Mouse (Mus musculus): ENCODE data around the gene Nipsnap2.
"Not testable (repeated sequence)": the region's sequence is repeated elsewhere in the genome, so short reads cannot be mapped to it uniquely, and the experiment has no call there.

The Nipsnap2 gene

DNA sequence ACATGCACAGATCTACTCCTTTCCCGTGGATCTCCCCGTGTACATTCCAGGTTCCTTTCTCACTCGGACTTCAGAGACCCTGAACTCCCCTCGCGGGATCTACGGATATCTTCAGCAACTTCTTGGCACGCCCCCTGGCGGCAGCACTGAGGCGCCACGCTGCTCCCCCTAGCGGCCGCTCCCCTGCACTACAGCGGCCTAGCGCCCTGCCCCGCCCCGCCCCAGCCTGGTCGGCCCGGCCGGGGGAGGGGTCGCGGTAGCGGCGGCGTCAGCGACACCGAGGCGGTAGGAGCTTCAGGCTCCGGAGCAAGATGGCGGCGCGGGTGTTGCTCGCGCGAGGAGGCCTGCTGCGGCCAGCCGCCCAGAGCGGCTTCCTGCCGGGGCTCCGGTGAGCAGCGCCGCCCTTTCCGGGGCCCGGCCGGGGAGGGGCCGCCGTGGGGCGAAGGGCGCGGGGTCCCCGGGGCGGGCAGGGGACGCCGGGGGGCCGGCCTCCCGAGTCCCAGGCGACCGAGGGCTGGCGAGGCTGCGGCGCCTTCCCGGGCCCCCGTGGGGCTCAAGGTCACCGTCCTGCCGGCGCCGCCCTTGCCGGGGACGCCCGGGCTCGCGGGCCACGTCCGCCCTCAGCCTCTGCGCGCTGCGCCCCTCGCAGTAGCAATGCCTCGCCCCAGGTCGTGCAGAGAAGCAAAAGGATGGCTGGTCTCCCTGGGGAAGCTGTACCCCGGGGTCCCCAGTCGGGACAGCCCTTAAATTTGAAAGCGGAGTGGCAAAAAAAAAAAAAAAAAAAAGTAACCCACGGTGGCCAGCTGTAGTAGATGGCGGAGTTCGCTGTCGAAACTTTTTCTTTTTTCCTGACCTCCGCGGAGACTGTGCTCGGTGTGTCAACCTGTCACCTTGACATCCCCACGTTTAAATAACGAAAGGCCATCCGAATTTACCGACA is at the start of gene Nipsnap2:
Nipsnap2 (plus strand) TSS at position 230 of the 940 bp plus-strand sequence.
- peak; percentile 90 for DNase-seq

DNA sequence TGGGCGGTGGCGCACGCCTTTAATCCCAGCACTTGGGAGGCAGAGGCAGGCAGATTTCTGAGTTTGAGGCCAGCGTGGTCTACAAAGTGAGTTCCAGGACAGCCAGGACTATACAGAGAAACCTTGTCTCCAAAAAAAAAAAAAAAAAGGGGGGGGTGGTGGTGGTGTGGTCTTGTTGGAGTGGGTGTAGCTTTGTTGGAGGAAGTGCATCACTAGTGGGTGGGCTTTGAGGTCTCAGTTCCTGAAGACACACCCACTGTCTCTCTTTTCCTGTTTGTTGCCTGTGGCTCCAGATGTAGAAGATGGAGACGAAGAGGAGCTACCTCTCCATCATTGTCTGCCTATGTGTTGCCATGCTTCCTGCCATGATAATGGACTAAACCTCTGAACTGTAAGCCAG is 39.7 kb upstream of the Nipsnap2 start:
- DNase-seq: not testable (repeated sequence)

DNA sequence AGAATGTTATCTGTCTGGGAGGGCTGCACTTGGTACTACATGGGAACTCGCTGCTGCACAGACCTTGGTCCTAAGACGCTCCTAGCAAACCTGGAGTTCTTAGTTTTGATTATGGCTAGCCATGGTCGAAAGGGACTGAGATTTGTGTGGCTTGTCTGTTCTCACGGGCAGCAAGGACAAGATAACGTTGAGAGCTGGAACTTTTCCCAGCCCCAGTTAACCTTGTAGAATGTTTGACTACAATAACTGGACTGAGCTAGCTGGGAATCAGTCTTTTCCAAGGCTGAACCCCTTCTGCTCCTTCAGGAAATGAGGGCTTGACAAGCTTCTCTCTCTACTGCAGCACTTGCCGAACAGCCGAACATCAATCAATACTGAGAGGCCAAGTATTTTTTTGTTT is 37.2 kb upstream of the Nipsnap2 start:
- no peak for DNase-seq

- DNase-seq: no peak
Measured at GRCm38 (mm10) chr5:129690528-129690927, 34.3 kb upstream of the Nipsnap2 start.

DNA sequence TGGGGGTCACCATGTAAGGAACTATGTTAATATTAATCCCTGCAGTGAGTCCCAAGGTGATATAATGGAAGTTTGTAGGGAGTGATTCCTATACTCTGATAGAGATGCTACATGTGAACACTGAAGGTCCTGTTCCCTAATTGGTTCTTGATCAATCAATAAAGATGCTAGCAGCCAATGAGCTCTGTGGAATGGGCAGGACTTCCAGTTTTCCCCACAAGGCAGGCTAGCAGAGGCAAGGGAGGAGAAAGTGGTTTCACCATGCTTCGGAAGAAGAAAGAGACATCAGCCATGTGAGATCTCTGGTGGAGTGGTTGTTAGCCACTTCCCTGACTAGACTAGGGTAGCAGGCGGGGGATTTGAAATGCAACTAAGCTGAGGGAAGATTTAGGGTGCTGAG is 24.4 kb upstream of the Nipsnap2 start:
- DNase-seq: no peak

GRCm38 (mm10) chr5:129701706-129702105 is 23.2 kb upstream of the Nipsnap2 start:
- no peak for DNase-seq

DNA sequence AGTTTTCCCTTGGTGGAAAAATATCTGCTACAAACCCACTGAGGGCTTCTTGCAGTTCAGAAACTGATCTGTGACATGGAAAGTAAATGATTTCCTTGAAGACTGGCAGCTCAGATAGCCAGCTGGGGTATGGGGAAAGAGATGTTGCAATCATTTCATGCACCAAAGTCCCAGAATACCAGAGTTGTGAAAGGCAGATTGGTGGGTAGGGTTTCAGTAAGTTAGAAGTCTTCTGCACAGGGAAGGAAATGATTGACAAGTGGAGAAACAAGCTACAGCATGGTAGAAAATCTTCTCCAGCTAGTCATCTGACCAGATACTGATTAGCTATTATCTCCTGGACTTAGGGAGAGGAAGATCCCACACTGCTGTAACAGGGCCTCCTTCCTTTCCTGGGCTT is 21.5 kb upstream of the Nipsnap2 start:
- DNase-seq: no peak

GRCm38 (mm10) chr5:129708412-129708811 is 16.5 kb upstream of the Nipsnap2 start, which contains the start of gene Sept14:
Gene Sept14 (minus strand): TSS chr5:129708512.
- no peak for DNase-seq

GRCm38 (mm10) chr5:129715326-129715861 is 9.5 kb upstream of the Nipsnap2 start, which contains the start of gene Mrps17:
Gene Mrps17 (plus strand): TSS chr5:129715497.
- peak; percentile 97 for DNase-seq

DNA sequence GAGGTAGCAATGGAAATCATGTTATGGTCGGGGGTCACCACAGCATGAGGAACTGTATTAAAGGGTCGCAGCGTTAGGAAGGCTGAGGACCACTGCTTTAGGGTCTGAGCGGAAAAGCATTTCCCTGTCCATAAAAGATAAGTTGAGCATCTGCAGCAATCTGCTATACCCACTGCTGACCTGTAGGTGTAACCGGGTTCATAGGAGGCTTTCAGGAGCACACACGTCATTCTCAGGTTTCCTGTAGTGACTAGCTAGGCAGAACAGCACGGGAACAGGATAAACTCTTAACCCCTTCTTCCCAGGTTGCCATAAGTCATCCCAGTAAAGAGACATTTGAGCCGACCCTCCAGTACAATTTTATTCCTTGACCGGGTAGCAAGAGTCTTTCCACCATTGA is 7.8 kb upstream of the Nipsnap2 start:
- DNase-seq: no peak

- peak; percentile 12 for DNase-seq
Measured at GRCm38 (mm10) chr5:129720176-129720575, 4.7 kb upstream of the Nipsnap2 start.

DNA sequence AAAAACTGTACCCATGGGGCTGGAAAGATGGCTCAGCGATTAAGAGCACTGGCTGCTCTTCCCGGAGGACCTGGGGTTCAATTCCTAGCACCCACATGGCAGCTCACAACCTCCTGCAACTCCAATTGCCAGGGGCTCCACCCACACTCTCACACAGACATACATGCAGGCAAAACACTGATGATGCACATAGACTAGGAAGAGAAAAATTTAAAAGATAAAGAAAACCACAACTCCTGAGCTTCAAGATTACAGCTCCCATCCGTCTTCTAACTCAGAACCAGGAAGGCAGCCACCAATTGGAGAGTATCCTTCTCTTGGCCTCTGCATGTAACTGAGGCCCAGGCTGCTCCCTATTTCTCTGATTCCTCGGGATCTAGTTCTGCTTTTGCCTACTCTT is 595 bp upstream of the Nipsnap2 start:
- peak; percentile 3 for DNase-seq

DNA sequence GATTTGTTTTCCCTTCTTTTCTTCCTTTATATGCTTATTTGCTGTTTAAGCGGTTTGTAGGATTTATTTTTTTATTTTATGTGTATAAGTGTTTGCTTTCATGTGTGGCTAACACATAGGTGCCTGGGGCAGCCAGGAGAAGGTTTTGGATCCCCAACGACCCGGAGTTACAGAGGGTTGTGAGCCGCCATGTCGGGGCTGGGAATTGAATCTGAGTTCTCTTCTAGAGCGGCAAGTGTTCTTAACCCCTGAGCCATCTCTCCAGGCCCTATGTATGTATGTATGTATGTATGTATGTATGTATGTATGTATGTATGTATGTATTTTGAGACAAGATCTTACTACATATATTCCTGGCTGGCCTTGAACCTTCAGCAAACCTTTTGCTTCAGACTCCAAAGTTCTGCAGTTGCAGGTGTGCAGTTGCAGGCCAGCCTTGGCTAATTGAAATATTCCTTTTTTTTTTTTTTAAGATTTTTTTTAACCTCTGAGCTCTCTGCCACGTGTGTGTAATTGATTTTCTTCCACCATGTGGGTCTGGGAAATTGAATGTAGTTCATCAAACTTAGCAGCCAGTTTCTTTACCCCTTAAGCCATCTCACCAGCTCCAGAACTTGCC is 1.0 kb downstream of the Nipsnap2 start:
- no peak for DNase-seq

GRCm38 (mm10) chr5:129726784-129727183 is 1.9 kb downstream of the Nipsnap2 start:
- DNase-seq: no peak

GRCm38 (mm10) chr5:129729286-129729685 is 4.4 kb downstream of the Nipsnap2 start:
- DNase-seq: no peak

DNA sequence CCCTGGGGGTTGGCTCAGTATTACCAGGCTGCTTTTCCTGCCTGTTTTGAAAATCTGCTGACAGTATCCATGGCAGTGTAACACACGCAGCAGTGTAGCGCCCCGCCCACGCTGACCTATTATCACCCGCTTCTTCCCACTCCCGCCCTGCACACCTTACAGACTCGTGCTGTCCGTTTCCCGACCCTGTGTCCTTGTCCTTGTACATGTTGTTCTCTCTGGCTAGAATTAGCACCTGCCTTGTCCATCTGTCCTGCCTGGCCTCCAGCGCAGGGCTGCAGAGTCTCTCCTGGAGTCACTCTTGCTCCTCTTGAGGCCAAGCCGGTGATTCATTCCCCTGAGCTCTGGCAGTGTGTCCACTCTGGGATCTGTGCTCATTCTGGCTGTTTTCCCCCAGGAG is 5.5 kb downstream of the Nipsnap2 start:
- DNase-seq: peak; percentile 38

GRCm38 (mm10) chr5:129731021-129731420 is 6.2 kb downstream of the Nipsnap2 start:
- DNase-seq: no peak

DNA sequence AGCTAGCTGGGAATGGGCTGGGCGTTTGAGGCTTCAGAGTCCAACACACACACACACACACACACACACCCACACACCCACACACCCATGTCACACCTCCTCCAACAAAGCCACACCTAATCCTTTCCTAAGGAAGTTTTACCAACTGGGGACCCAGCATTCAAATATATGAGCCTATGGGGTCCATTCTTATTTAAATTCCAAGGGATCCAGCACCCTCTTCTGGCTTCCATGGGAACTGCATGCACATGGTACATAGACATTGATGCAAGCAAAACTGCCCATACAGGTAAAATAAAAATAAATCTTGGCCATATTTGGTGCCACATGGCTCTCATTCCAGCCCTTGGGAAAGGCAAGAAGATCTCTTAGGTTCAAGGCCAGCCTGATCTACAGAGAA is 16.1 kb downstream of the Nipsnap2 start:
- DNase-seq: peak; percentile 61

GRCm38 (mm10) chr5:129742903-129743488 is 18.1 kb downstream of the Nipsnap2 start:
- DNase-seq: no peak

DNA sequence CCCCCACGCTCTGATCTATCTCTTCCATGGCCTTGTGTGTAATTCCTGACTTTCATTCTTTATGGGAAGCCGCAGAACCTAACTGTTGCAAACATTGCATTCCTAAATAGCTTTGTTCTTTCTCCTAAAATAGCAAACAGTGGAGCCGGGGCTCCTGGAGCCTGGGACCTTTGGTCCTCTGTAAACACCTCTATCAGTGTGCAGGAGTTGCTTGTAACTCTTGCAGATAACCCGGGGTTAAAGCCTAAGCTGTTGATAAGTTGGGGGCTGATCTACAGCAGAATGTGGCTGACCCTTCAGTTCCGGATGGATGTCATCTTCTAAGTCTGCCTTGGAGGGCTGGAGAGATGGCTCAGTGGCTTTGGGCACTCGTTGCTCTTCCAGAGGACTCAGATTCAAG is 19.2 kb downstream of the Nipsnap2 start:
- DNase-seq: no peak

DNA sequence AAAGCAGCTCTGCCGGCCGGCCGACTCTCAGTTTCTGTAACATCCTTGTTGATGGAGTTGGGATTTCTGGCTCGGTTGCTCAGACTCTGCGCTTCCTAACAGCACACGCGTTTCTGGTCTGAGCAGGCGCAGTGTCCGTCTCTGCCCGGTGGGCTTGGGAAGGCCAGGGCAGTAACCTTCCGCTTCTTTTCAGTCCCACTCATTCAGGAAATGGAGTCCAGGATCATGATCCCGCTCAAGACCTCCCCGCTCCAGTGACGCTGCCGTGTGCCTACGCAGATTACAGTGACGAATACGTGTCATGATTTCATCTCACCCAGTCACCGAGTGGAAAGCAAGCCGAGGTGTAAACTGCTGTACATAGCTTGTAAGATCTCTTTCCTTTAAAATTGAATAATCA is 32.0 kb downstream of the Nipsnap2 start:
- DNase-seq: no peak

DNA sequence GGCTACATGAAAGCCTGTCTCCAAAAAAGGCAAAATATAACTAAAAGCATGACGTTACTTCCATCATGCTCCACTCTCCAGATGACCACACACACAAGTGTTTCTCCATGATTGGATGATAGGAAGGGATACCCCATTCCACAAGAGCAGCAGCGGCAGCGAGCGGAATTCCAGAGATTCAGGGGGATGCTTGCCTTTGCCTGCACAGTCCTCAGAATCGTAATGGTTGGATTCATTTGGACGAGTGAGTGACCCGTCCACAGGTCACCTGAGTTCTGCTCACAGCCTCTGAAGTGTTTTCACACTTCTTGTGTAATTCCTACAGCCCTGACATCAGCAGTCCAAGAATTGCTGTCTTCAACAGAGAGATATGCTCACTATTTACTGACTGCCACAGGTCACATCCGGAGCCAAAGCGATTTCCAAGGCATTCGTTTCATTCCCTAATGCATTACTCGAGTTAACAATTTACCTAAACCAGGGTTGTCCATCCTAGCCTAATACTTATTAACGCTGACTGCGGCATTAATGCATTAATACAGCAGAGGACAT is 35.1 kb downstream of the Nipsnap2 start:
- DNase-seq: no peak
